8 mouse cellular contexts compared by ENCODE assay signal in genomic region chr12:17176757-17177092, GRCm38 (mm10). TPM values are rescaled to one million over a fixed set of nuclear protein-coding genes. Genes with fewer than 3 reads are reported as not detected.
DNase-seq lines count a peak whose midpoint lies in the region; ATAC-seq and TF ChIP-seq lines count a peak whose summit lies in the region.

Gene Kcnf1 (minus strand): TSS chr12:17176888.

- no peaks in the 10 kb centered on the region for H3K9me3 ChIP-seq in heart, embryonic 11.5 days (replicated peaks; ENCODE audit: control insufficient read depth, low read length)
- no peaks in the 10 kb centered on the region; the same call in 1 of the 2 replicates for H3K9me3 ChIP-seq in forebrain, embryonic 16.5 days (ENCODE audit: control insufficient read depth, low read length)
- H3K9me3 ChIP-seq in limb, embryonic 14.5 days (ENCODE audit: control insufficient read depth, low read length): no peaks in the 10 kb centered on the region

- peak within 1 kb of the TSS; percentile 98 for H3K4me2 ChIP-seq in heart, embryonic 11.5 days
- H3K4me2 ChIP-seq in forebrain, embryonic 16.5 days (ENCODE audit: low read length): peak within 1 kb of the TSS; percentile 100
- peak within 1 kb of the TSS; percentile 97 for H3K4me2 ChIP-seq in limb, embryonic 14.5 days (replicated peaks; ENCODE audit: low read depth, low read length, severe bottlenecking)

- no peaks in the 10 kb centered on the region for H3K4me1 ChIP-seq in heart, embryonic 11.5 days (ENCODE audit: control insufficient read depth, insufficient read depth, low read length)
- H3K4me1 ChIP-seq in forebrain, embryonic 16.5 days (replicated peaks; ENCODE audit: control insufficient read depth, insufficient read depth, low read length): peaks cover 8% of the 10 kb centered on the region
- H3K4me1 ChIP-seq in limb, embryonic 14.5 days (ENCODE audit: control insufficient read depth, insufficient read depth, low read length): 0 out of 2 replicates have a peak, but pooled peaks cover 6% of the 10 kb centered on the region

- H3K27ac ChIP-seq in heart, embryonic 11.5 days (ENCODE audit: low read depth, low read length): no peak within 1 kb of the TSS
- H3K27ac ChIP-seq in forebrain, embryonic 16.5 days (ENCODE audit: low read length): peak within 1 kb of the TSS; percentile 60; the same call in 1 of the 2 replicates
- no peak within 1 kb of the TSS for H3K27ac ChIP-seq in limb, embryonic 14.5 days (replicated peaks; ENCODE audit: low read depth, low read length)

- peak within 1 kb of the TSS; percentile 69 for H3K9ac ChIP-seq in heart, embryonic 11.5 days (ENCODE audit: low read depth, low read length)
- peak within 1 kb of the TSS; percentile 82 for H3K9ac ChIP-seq in forebrain, embryonic 16.5 days (replicated peaks; ENCODE audit: low read depth, low read length)
- peak within 1 kb of the TSS; percentile 54 for H3K9ac ChIP-seq in limb, embryonic 14.5 days (ENCODE audit: low read depth, low read length, severe bottlenecking)

- no peaks in the 10 kb centered on the region for H3K36me3 ChIP-seq in heart, embryonic 11.5 days (ENCODE audit: control insufficient read depth, insufficient read depth, low read length)
- H3K36me3 ChIP-seq in forebrain, embryonic 16.5 days (ENCODE audit: control insufficient read depth, insufficient read depth): no peaks in the 10 kb centered on the region
- no peaks in the 10 kb centered on the region for H3K36me3 ChIP-seq in limb, embryonic 14.5 days (ENCODE audit: control insufficient read depth, insufficient read depth, low read length)

- WGBS in heart, embryonic 11.5 days (ENCODE audit: insufficient replicate concordance): 23% methylated on average over 4 of the region's 4 CpGs
- WGBS in forebrain, embryonic 16.5 days: 18% methylated on average over 4 of the region's 4 CpGs
- WGBS in limb, embryonic 14.5 days: 18% methylated on average over 4 of the region's 4 CpGs

- no peak for ATAC-seq in heart, embryonic 11.5 days (replicated peaks; ENCODE audit: insufficient number of reproducible peaks, low FRiP score, low TSS enrichment)
- ATAC-seq in forebrain, embryonic 16.5 days: peak; percentile 25
- ATAC-seq in limb, embryonic 14.5 days (ENCODE audit: low FRiP score, low read depth): 0 out of 2 replicates have a peak, but pooled peaks have one; percentile 21

- no peak for DNase-seq in heart, adult 18-20 months
- peak; percentile 74 for DNase-seq in 3134 (ENCODE audit: extremely low read depth, insufficient read length, low spot score)
- no peak for DNase-seq in limb, embryonic 14.5 days (ENCODE audit: low spot score)
- DNase-seq in thymus, adult 18-20 months: no peak
- DNase-seq in thymus, postnatal 4 days: no peak
- no peak for DNase-seq in adrenal gland, postnatal 25 days

- peaks cover 16% of the 10 kb centered on the region for H3K27me3 ChIP-seq in heart, embryonic 11.5 days (ENCODE audit: control insufficient read depth, insufficient read depth, low read length)
- H3K27me3 ChIP-seq in forebrain, embryonic 16.5 days (replicated peaks; ENCODE audit: control insufficient read depth, insufficient read depth, low read length): peaks cover 12% of the 10 kb centered on the region
- peaks cover 14% of the 10 kb centered on the region for H3K27me3 ChIP-seq in limb, embryonic 14.5 days (ENCODE audit: control insufficient read depth, insufficient read depth, low read length)

- TF ChIP-seq POLR2A in limb, embryonic 14.5 days (IDR thresholded peaks at IDR 0.05; ENCODE audit: borderline replicate concordance, extremely low read depth, insufficient read depth, insufficient read length): 0 out of 2 replicates have a peak, but pooled peaks have one; percentile 3

- peak within 1 kb of the TSS; percentile 58 for H3K4me3 ChIP-seq in heart, embryonic 11.5 days (ENCODE audit: low read depth, low read length)
- peak within 1 kb of the TSS; percentile 69 for H3K4me3 ChIP-seq in forebrain, embryonic 16.5 days (replicated peaks; ENCODE audit: low read length)
- H3K4me3 ChIP-seq in limb, embryonic 14.5 days (replicated peaks; ENCODE audit: low read length): peak within 1 kb of the TSS; percentile 51

RNA-seq across cellular contexts. Expression of gene Kcnf1, which starts in this region (rescaled TPM):
- 0.26 and 1.2 TPM in 2 replicates for polyA plus RNA-seq in heart, embryonic 11.5 days (2014; fragmentation: Nextera tagmentation; extraction: Ambion mirVana)
- total RNA-seq in heart, adult 18-20 months (2021): not detected
- 5.0 and 6.6 TPM in 2 replicates for polyA plus RNA-seq in forebrain, embryonic 16.5 days (2015; fragmentation: Nextera tagmentation; extraction: Ambion mirVana)
- 0.91 and 0.97 TPM in 2 replicates for polyA plus RNA-seq in limb, embryonic 14.5 days (2012; rRNA removed)
- 0.90 and 0.92 TPM in 2 replicates for polyA plus RNA-seq in limb, embryonic 14.5 days (2014; fragmentation: Nextera tagmentation; extraction: Ambion mirVana)
- total RNA-seq in adrenal gland, postnatal 25 days (2021): 0.21 and 0.57 TPM in 2 replicates

Comparison
In these comparisons a context has a peak if more than half of its experiments do, and no peak if none do; other contexts are left out.
1. Peak in ATAC-seq, H3K4me3 ChIP-seq, H3K9ac ChIP-seq and H3K4me2 ChIP-seq in limb, embryonic 14.5 days; RNA of the gene not detected or under 1 TPM.